Mouse (Mus musculus) adrenal gland, adult 2 months (tissue): Measurements from ENCODE around the gene Rassf8. TPM values are rescaled to one million over a fixed set of nuclear protein-coding genes. Genes with fewer than 3 reads are reported as not detected.

Experiments used
- DNase-seq: peaks from one replicate; pipeline ENCODE4 v3.0.0; 2021
- polyA plus RNA-seq: library from polyadenylated mRNA; depleted of rRNA; stranded (reverse); fragments of >200 nt; gene quantifications from 2 replicates; pipeline ENCODE4 v1.2.3, GENCODE M21; 2012; rRNA removed
- total RNA-seq, 2 experiments: library from RNA; stranded (reverse); gene quantifications; 2 replicates each; pipeline ENCODE4 v1.2.3; 2021

Gene Rassf8
- total and polyA plus RNA-seq, 3 experiments, result 18.6 to 85.2 (median 77.5) TPM

DNA sequence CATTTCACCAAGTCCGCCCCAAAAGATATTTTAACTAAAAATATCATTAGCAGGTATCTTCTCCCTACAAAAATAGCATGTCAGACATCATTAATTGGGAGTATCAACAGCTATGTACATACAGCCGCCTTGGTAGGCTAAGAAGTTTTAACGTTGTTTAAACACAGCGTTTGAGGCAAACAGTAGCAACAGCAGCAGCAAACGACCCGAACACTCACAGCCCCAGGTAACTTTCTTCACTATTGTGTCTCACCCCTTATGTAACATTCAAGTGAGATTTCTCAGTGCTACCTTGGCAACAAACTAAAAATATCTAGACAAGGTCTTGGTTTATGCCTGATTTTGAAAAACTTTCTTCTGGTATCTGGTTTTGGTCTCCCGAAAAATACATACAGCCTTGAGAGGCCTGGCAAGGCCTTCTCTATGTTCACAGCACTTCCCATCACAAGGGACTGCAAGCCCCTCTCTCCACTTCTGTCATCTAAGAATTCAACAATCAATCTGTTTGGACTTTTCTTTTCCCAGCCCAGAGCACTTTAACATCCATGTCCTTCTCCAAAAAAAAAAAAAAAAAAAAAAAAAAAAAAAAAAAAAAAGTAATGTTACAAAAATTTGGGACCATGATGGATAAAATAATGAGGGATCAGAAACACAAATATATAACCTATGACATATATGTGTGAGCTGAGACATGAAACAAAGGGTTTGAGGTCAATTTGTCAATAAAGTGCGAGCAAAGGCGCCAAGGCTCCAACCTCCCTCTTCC lies 115.1 kb downstream of the Rassf8 start:
- DNase-seq, result no peak

DNA sequence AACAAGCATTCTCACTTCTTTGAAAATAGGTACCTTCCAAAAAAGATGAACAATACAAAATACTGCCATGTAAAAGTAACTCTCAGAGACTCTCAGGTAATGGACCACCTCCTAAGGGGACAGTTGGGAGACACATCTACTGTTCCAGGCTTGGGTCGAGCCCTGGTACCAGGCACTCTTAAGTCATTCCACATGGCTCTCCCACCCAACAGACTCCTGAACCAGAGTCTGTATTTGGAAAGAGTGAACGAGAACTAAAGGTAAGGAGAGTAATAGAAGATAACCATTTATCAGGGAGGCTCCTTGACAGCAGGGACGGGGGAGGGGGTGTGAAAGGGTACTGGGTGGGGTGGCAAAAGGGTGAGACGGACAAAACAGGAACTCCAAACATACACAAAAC lies 115.8 kb downstream of the Rassf8 start:
- DNase-seq, result no peak

DNA sequence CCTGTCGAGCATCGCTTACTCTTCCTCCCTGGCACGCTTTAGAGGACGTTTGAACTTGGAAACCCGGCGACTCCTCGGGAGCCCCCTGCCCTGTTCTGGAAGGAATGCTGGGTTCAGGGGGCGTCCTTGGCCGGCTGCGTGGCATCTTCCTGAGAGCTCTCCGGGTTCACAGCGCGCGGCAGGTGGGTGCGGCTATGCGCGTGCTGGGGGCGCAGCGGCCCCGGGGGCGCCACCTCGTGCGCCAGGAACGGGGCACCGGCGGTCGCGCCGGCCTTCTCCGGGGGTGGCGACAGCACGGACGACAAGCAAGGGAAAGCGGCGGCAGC lies 116.2 kb downstream of the Rassf8 start:
- no peak for DNase-seq

DNA sequence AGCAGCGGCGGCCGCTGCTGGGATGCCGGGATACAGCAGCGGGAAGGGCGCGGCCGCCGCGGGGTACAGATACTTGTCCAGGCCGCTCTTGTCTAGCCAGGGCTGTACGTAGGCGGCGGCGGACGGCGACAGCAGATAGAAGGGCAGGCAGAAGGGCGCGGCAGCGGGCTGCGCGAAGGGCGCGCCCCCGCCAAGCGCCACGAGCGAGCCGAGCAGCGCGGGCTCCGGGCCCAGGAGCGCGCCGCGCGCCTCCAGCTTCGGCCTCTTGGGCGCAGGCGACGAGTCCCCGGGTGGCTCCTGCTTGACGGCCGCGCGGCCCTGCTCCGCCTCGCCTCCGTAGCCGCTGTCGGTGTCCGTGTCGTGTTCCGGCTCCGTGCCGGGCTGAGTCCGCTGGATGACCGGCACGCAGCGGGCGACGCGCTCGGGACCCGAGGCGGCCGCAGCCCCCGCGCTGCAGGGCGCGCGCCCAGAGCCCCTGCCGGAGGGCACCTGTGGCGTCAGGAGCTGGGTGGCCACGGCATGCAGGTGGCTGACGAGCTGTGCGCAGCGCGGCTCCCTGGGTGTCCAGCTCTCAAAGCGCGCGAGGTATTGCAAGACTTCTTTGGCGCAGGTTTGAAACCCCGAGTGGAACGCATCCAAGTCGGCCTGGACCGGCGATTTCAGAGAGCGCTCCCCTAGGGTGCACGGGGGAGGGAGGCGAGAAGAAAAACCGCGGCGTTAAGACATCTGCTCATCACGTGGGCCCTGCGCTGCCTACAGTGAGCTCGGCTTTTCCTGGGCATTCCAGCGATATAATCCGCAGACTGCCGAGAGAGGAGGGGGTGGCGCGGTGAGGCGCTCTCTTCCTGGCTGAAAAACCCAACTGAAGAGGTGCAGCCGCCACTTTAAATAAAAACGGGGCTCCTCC lies 116.8 kb downstream of the Rassf8 start:
- peak; percentile 87 for DNase-seq

DNA sequence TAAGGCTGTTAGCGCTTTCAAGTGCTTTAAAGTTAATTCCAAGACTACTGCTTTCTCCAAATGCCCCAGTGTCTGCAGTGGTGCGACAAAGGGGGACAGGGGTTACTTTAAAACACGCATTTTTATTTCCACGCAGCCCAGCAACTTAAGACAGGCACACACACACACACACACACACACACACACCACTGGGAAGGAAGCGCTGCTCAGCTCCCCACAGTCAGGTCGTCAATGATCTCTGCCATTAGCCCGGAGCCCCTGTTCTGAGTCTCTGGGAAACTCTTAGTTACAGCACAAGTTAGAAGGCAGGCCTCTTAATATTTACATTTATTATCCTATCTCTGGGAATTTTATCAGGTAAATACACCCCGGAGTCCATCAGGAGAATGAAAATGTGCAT lies 117.6 kb downstream of the Rassf8 start:
- peak; percentile 20 for DNase-seq

GRCm38 (mm10) chr6:145865289-145865885 lies 118.8 kb downstream of the Rassf8 start, which contains the start of gene Bhlhe41:
Gene Bhlhe41 (minus strand): TSS chr6:145865558.
- peak; percentile 93 for DNase-seq

DNA sequence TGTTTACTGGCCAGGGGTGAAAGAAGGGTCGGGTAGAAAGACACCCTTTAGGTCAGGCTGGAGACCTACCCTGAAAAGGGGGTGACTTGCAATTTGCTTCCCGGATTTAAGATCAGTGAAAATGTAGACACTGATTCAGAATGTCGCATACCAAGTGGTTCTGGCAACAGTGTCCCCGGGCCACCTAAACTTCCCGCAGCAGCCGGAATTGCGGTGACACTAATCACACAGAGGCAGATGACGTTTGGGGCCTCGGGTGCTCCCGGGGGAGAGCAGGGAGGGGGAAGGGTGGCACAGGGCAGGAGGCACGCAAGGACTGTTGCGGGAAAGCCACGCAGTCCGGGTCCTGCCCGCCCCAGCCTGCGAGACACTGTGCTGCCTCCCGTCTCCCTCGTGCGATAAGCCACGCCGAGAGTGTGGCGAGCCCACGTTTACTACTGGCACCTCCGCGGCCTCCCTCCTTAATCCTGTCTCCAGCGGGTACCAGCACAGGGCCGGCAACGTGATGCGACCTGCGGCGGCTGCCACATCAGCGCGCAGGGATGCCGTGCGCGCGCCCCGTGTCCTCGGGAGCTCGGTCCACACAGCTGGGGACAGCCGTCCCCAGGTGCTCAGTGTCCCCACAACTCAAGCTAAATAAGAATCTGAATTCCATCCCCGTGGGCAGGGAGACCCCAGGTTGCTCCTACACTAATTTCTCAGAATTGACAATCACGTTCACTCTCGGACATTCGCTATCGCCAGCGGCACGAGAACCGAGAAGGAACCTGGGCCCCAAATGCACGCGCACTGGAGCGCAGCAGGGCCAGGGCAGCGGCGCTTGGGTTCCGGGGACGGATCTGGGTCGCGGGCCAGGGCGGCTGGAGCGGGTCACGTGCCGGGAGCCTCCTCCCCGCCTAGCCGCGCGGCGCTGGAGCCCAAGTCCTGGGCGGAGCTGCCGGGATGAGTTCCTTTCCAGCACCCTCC lies 119.6 kb downstream of the Rassf8 start:
- DNase-seq, result peak; percentile 97

DNA sequence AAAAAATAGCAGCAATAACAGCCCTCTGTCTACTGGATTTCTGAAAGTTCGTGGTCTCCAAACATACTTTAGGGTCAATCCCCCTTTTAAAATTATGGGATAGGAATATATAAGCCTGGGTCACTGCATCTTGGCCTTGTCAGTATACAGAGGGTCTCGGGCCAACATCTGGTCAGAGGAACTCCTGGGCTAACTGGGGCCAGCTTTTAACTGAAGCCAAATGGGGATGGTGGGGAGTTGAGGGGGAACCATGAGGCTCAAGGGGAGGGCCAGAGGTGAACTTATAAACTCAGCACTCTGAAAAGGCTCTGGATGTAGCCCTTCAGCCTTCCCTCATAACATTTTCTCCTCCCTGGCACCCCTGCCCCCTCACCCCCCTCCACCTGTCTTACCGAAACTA lies 120.6 kb downstream of the Rassf8 start:
- DNase-seq, result no peak

Other genes with a start within 250 kb of the Rassf8 start
- 1 to 10 TPM in 1 of 2 experiments, under 1 TPM in 1; 0.75 to 1.2 TPM for gene Lmntd1, start 132.4 kb upstream of the Rassf8 start, total RNA-seq
- gene Lmntd1, start 132.4 kb upstream of the Rassf8 start, polyA plus RNA-seq, result 0.21 and 0.29 TPM in 2 replicates
- gene Tuba3b, start 131.0 kb upstream of the Rassf8 start, total RNA-seq, result not detected
- not detected in 2 replicates for gene Tuba3b, start 131.0 kb upstream of the Rassf8 start, polyA plus RNA-seq
- 10 to 100 TPM in 1 of 2 experiments, 1 to 10 TPM in 1; 8.4 to 28.2 TPM for gene Bhlhe41, start 118.8 kb downstream of the Rassf8 start, total RNA-seq
- gene Bhlhe41, start 118.8 kb downstream of the Rassf8 start, polyA plus RNA-seq, result 21.5 and 26.5 TPM in 2 replicates
- 10 to 100 TPM in 1 of 2 experiments, 1 to 10 TPM in 1; 9.8 to 17.0 TPM for gene Sspn, start 184.9 kb downstream of the Rassf8 start, total RNA-seq
- 6.8 and 7.1 TPM in 2 replicates for gene Sspn, start 184.9 kb downstream of the Rassf8 start, polyA plus RNA-seq